Mouse (Mus musculus) hindbrain, embryonic 11.5 days (tissue): ENCODE data around the gene Fxyd6. TPM values are rescaled to one million over a fixed set of nuclear protein-coding genes. Genes with fewer than 3 reads are reported as not detected.

Source experiments
- ATAC-seq: fragments of 200-750 bp; cut with Nextera tagmentation; 2 replicates; pipeline ENCODE4 v1.8.0; 2017; ENCODE audit warnings: mild to moderate bottlenecking, moderate TSS enrichment, moderate library complexity; ENCODE audit not compliant: low FRiP score
- DNase-seq: peaks from one replicate; pipeline ENCODE4 v3.0.0-alpha.2; 2015; ENCODE audit warnings: low spot score
- H3K27ac ChIP-seq: fragments of 300-500 bp; sonication (generic); 2 replicates; pipeline ENCODE4 v1.5.1; 2014; ENCODE audit warnings: mild to moderate bottlenecking, low read depth, low read length
- H3K27me3 ChIP-seq: fragments of 300-500 bp; sonication (generic); 2 replicates; pipeline ENCODE4 v1.6.1; 2014; ENCODE audit warnings: mild to moderate bottlenecking, low read length, moderate library complexity, mixed read lengths; ENCODE audit not compliant: control insufficient read depth, insufficient read depth
- H3K36me3 ChIP-seq: fragments of 300-500 bp; sonication (generic); 2 replicates; pipeline ENCODE4 v1.6.1; 2014; ENCODE audit warnings: mild to moderate bottlenecking, low read length, moderate library complexity, mixed read lengths; ENCODE audit not compliant: control insufficient read depth, insufficient read depth
- H3K4me1 ChIP-seq: fragments of 300-500 bp; sonication (generic); replicated peaks from 2 replicates; pipeline ENCODE4 v1.6.1; 2014; ENCODE audit warnings: low read length, mixed read lengths; ENCODE audit not compliant: control insufficient read depth, insufficient read depth
- H3K4me2 ChIP-seq: fragments of 300-500 bp; sonication (generic); replicated peaks from 2 replicates; pipeline ENCODE4 v1.6.1; 2014; ENCODE audit warnings: mild to moderate bottlenecking, low read depth, low read length
- H3K4me3 ChIP-seq: fragments of 300-500 bp; sonication (generic); 2 replicates; pipeline ENCODE4 v1.5.1; 2014; ENCODE audit warnings: low read depth, low read length
- H3K9ac ChIP-seq: fragments of 300-500 bp; sonication (generic); 2 replicates; pipeline ENCODE4 v1.6.1; 2014; ENCODE audit warnings: low read depth, low read length
- H3K9me3 ChIP-seq: fragments of 300-500 bp; sonication (generic); 2 replicates; pipeline ENCODE4 v1.6.1; 2016; ENCODE audit warnings: low read length; ENCODE audit not compliant: control insufficient read depth
- WGBS: fragments of 180-500 bp; shearing (Covaris S2); extraction: QIAGEN DNeasy Blood & Tissue Kit; methylation state at CpG from one replicate; pipeline ENCODE4 v1.1.7; 2014; 5-methylcytosine and 5-hydroxymethylcytosine counted together
- polyA plus RNA-seq: library from polyadenylated mRNA; unstranded; fragments of >200 nt; fragmentation: Nextera tagmentation; extraction: Ambion mirVana; gene quantifications from 2 replicates; pipeline ENCODE4 v1.2.1, GENCODE M21; 2014

The Fxyd6 gene
- polyA plus RNA-seq, 1 experiment from 2014 or later, result 111 TPM

DNA sequence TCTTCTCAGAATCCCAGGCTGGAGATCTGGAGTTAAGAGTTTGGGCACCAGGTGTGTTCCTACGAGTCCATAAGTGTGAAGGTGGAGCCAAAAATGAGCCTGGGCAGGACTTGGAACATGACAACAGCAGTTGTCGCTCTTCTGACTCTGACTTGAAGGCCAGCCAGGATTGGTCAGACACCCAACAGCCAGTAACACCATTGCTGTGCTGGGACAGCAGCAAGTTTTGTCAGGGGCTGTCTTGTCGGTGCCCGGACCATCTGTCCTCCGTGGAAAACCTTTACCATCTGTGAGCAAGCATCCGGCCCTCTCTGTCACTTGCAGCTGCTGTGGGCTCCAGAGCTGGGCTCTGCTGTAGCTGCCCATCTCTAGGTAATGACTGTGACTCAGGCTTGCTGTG, 23.7 kb upstream of the Fxyd6 start:
- H3K27ac ChIP-seq, result no peak overlapping the region
- H3K9ac ChIP-seq, result no peak overlapping the region
- no peaks in the 10 kb centered on the region for H3K4me1 ChIP-seq
- H3K9me3 ChIP-seq, result no peaks in the 10 kb centered on the region
- DNase-seq, result no peak
- no peak for ATAC-seq
- H3K36me3 ChIP-seq, result no peaks in the 10 kb centered on the region
- WGBS, result 76% methylated on average over 6 of the region's 6 CpGs
- H3K4me2 ChIP-seq, result no peak overlapping the region
- no peaks in the 10 kb centered on the region for H3K27me3 ChIP-seq
- H3K4me3 ChIP-seq, result no peak overlapping the region

DNA sequence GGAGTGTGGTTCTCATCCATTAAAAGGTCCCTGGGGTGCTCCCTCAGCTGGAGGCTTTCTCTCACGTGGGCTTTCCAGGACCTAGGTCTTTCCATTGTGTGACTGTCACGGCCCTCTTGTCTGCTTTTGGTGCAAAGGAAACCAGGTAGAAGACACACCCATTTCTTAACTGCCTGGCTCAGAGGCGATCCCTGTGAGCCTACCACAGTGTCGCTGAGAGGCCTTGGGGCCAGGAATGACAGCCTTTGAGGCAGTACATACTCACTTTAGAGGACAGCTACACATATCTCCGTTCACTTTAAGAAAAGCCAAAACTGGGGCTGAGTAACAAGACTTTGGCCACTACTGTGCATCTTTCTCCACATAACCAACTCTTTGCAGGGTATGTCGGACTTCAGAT, 21.4 kb upstream of the Fxyd6 start:
- Histone ChIP-seq H3K4me1 (no peaks in the 10 kb centered on the region), H3K4me3 (no peak overlapping the region), H3K9me3 (no peaks in the 10 kb centered on the region), H3K27me3 (no peaks in the 10 kb centered on the region), H3K4me2 (no peak overlapping the region), H3K27ac (no peak overlapping the region), H3K36me3 (no peaks in the 10 kb centered on the region), H3K9ac (no peak overlapping the region)
- WGBS, result 85% methylated on average over 6 of the region's 6 CpGs
- DNase-seq (no peak), ATAC-seq (no peak)

DNA sequence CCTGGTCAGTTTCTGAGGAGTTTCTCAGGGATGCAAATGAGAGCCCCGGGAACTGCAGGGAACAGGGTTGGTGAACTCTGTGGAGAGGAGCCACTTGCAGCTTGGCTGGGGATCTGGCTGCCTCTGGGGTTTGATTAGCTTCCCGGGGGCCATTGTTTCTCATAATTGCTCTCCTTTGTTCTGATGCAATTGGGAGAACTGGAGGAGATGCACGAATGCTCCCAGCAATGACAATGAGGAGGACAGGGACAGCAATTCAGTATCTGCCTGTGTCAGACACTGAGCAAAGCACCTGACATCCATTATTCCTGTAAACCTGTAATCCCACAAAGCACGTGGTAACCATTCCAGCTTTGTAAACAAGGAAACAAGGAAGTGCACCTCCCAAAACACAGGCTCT, 20.8 kb upstream of the Fxyd6 start:
- Histone ChIP-seq H3K27ac (no peak overlapping the region), H3K9me3 (no peaks in the 10 kb centered on the region), H3K9ac (no peak overlapping the region), H3K4me1 (no peaks in the 10 kb centered on the region), H3K27me3 (no peaks in the 10 kb centered on the region), H3K4me3 (no peak overlapping the region), H3K36me3 (no peaks in the 10 kb centered on the region), H3K4me2 (no peak overlapping the region)
- no peak for DNase-seq
- ATAC-seq, result no peak
- WGBS, result 26% methylated on average over 4 of the region's 4 CpGs

DNA sequence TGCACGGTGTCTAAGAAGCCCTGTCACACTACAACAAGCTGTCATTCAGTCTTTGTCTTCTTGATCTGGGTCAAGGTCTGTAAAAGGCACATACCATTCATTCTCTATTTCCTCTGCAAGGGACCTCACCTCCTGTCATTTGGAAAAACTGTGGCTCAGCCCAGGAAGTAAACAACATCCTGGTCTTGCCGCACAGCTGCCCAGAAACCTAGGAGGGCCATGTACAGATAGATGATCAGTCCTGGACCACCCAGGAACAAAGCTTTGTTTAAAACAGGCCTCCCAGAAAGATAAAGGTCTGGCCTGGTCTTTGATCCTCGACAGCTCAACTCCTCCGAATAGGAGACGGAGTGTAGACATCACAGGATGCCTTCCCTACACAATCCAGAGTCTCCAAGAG, 20.1 kb upstream of the Fxyd6 start:
- Histone ChIP-seq H3K4me1 (no peaks in the 10 kb centered on the region), H3K4me3 (no peak overlapping the region)
- WGBS, result 43% methylated on average over 5 of the region's 5 CpGs

DNA sequence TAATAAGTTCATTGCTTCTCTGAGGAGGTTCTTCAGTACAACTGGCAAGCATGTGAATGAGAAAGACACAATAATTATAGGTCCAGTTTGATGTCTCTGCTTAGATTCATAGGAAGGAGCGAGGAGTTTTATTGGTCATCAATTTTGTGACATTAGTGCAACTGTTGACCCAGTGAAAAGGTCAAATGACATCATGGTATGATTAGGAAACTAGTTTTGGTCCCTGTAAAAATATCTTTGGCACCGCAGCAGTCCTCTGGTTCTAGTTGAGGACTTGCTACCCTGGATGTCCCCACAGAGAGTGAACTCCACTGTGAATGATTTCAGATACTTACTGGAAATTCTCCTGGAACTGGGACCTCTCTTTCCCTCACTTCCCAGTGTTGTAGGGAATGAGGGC, 14.8 kb upstream of the Fxyd6 start:
- Histone ChIP-seq H3K27me3 (no peaks in the 10 kb centered on the region), H3K9me3 (no peaks in the 10 kb centered on the region)
- 95% methylated on average over 2 of the region's 2 CpGs for WGBS

More for the DNA sequence above, 20.1 kb upstream of the Fxyd6 start:
- no peak overlapping the region for H3K27ac ChIP-seq
- H3K9me3 ChIP-seq, result no peaks in the 10 kb centered on the region
- no peaks in the 10 kb centered on the region for H3K36me3 ChIP-seq
- H3K9ac ChIP-seq, result no peak overlapping the region
- DNase-seq (no peak), ATAC-seq (no peak)
- H3K27me3 ChIP-seq, result no peaks in the 10 kb centered on the region
- H3K4me2 ChIP-seq, result no peak overlapping the region

DNA sequence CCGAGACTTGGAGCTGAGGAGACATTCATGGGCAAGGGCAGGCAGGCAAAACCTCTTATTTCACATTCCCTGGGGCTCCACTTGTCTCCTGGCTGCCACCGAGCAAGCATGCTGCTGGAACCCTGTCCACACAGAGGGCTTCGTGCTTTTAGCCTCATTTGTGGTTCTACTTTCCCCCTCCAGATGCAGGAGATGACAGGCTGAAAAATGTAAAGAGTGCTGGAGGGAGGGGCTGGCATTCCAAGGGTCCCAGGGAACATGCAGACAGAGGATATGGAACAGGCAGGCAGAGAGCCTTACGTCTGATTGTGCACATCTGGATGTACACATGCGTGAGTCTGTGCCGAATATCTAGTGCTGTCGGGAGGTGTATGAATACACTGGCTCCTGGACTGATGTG, 11.6 kb upstream of the Fxyd6 start:
- ATAC-seq, result no peak
- Histone ChIP-seq H3K4me3 (no peak overlapping the region), H3K9me3 (no peaks in the 10 kb centered on the region), H3K4me1 (no peaks in the 10 kb centered on the region), H3K9ac (no peak overlapping the region), H3K36me3 (no peaks in the 10 kb centered on the region), H3K27ac (no peak overlapping the region), H3K27me3 (no peaks in the 10 kb centered on the region), H3K4me2 (no peak overlapping the region)
- no peak for DNase-seq
- 76% methylated on average over 7 of the region's 7 CpGs for whole genome bisulfite sequencing

More for the DNA sequence above, 14.8 kb upstream of the Fxyd6 start:
- ATAC-seq, result no peak
- Histone ChIP-seq H3K4me2 (no peak overlapping the region), H3K9ac (no peak overlapping the region), H3K27ac (no peak overlapping the region), H3K4me1 (no peaks in the 10 kb centered on the region), H3K36me3 (no peaks in the 10 kb centered on the region), H3K4me3 (no peak overlapping the region)
- DNase-seq, result no peak

DNA sequence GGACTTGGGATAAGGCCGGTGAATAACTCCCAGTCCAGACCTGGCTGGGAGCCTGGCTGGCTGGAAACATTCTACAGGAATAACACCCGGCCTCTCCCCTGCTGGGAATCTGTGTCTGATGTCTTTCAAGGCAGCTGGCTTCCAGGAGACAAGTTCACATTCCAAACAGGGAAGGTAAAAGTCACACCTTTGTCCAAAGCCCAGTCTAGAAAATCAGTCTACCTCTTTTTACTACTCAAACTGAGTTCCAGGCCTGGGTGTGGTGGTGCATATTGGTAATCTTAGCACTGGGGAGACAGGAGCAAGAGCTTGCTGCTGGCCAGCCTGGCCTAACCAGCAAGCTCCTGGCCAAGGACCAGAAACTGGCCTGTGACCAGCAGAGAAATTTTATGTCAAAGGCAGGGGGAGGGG, 7.9 kb upstream of the Fxyd6 start:
- DNase-seq (no peak), ATAC-seq (no peak)
- no peaks in the 10 kb centered on the region for H3K27me3 ChIP-seq
- H3K27ac ChIP-seq, result no peak overlapping the region
- no peak overlapping the region for H3K9ac ChIP-seq
- H3K4me2 ChIP-seq, result no peak overlapping the region
- no peak overlapping the region for H3K4me3 ChIP-seq
- 41% methylated on average over 2 of the region's 2 CpGs for WGBS
- H3K9me3 ChIP-seq, result no peaks in the 10 kb centered on the region
- no peaks in the 10 kb centered on the region for H3K36me3 ChIP-seq
- no peaks in the 10 kb centered on the region for H3K4me1 ChIP-seq

DNA sequence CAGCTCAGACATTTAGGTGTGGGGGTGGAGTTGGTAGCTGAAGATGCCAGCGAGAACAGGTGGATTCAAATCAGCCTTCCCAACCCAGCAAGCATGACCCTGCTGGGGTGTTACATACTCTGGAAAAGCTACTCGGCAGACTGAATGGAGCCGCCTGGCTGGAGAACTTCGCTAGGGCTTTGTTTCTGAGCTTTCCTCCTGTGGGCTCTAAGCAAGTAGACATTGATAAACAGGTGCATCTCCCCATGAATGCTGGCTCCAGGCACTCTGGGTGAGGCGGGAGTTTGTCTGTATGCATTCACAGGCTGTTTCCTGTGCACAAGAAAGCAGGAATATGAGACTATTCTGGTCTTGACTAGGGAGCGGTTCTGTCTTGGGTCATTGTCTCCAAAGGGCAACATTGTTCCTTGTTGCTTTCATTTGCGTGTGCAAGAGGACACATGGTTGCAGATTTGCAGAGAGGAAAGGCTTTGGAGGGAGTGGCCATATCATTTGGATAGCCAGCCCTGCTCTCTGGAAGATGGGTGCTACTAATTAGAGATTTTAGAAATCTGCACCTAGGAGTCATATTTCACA, 6.3 kb upstream of the Fxyd6 start:
- no peaks in the 10 kb centered on the region for H3K4me1 ChIP-seq
- WGBS, result 60% methylated on average over 7 of the region's 7 CpGs
- no peak overlapping the region for H3K9ac ChIP-seq
- no peak overlapping the region for H3K4me3 ChIP-seq
- no peak overlapping the region for H3K4me2 ChIP-seq
- no peak overlapping the region for H3K27ac ChIP-seq
- DNase-seq (no peak), ATAC-seq (no peak)
- no peaks in the 10 kb centered on the region for H3K36me3 ChIP-seq
- no peaks in the 10 kb centered on the region for H3K27me3 ChIP-seq
- no peaks in the 10 kb centered on the region for H3K9me3 ChIP-seq

DNA sequence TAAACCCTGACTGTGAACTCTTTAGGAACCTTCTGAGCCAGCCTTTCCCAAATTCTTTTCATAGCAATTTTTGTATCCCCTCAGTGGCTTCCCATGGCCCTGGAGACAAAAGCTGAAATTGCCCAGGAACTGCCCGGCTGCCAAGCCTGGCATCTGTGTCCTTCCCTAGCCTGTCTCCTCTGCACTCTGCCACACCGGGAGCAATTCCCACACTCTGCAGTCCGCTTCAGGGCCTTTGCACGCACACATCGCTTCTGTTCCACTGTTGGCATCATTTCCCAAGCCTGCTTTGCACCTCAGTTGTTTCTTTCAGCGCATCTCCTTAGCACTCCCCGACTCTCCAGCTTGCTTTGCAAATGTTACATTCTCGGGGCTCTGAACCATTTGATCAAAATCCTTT, 2.3 kb upstream of the Fxyd6 start:
- Histone ChIP-seq H3K4me1 (0 out of 2 replicates have a peak, but pooled peaks cover 3% of the 10 kb centered on the region), H3K27ac (no peak overlapping the region), H3K27me3 (no peaks in the 10 kb centered on the region), H3K9ac (no peak overlapping the region), H3K4me2 (no peak overlapping the region), H3K4me3 (no peak overlapping the region), H3K36me3 (no peaks in the 10 kb centered on the region), H3K9me3 (no peaks in the 10 kb centered on the region)
- DNase-seq (no peak), ATAC-seq (no peak)
- 73% methylated on average over 8 of the region's 8 CpGs for WGBS
